Mouse (Mus musculus): ENCODE measurements around the gene Rflna. TPM values are rescaled to one million over a fixed set of nuclear protein-coding genes. Genes with fewer than 3 reads are reported as not detected.

Gene Rflna
- total and polyA plus RNA-seq, 3 experiments: 0.17 to 0.46 TPM; not detected in 1

GRCm38 (mm10) chr5:125036483-125036882 is 33.5 kb downstream of the Rflna start:
- Histone ChIP-seq H3K9me3 (replicated peaks; ENCODE audit: low read length) (no peaks in the 10 kb centered on the region), H3K27ac (ENCODE audit: insufficient read depth, low read depth) (no peak overlapping the region), H3K4me1 (ENCODE audit: control insufficient read depth in 1 of 2, insufficient read depth in 2 of 2) (peaks cover 27 to 31% of the 10 kb centered on the region in 2 experiments), H3K27me3 (replicated peaks) (no peaks in the 10 kb centered on the region), H3K9ac (ENCODE audit: insufficient read depth, low read depth) (no peak overlapping the region), H3K36me3 (replicated peaks in 1 of 2; ENCODE audit: control insufficient read depth in 1 of 2, insufficient read depth in 1 of 2, low read length in 1 of 2) (peaks cover 70 to 98% of the 10 kb centered on the region in 2 experiments), H3K79me2 (replicated peaks; ENCODE audit: control insufficient read depth, extremely low read depth, insufficient read depth, poor library complexity, severe bottlenecking) (no peaks in the 10 kb centered on the region), H3K4me2 (ENCODE audit: insufficient read depth, low read depth, poor library complexity, severe bottlenecking) (no peak overlapping the region), H3K4me3 (replicated peaks in 1 of 3; ENCODE audit: low read depth in 2 of 3, low read length in 2 of 3, poor library complexity in 1 of 3) (no peak overlapping the region)
- in situ Hi-C loops (cut with MboI; ENCODE audit: low pct_ligation_motif_present, low pct_unique_long_range_greater_than_20kb, low sequenced_read_pairs): no loop called here
- no peak for TF ChIP-seq CTCF (conservative IDR thresholded peaks at IDR 0.05 in 1 of 2, IDR thresholded peaks at IDR 0.05 in 1 of 2; ENCODE audit: low read depth in 2 of 2, low read length in 2 of 2)
- no peak for TF ChIP-seq ELF1 (IDR thresholded peaks at IDR 0.05; ENCODE audit: low read depth, low read length)
- TF ChIP-seq NELFE (IDR thresholded peaks at IDR 0.05; ENCODE audit: low read depth, low read length): no peak
- no peak for TF ChIP-seq POLR2A (IDR thresholded peaks at IDR 0.05; ENCODE audit: low read depth, low read length)
- no peak for TF ChIP-seq MAX (IDR thresholded peaks at IDR 0.05; ENCODE audit: low read length)
- no peak for TF ChIP-seq USF1 (IDR thresholded peaks at IDR 0.05; ENCODE audit: low read depth, low read length)
- no peak for TF ChIP-seq CHD1 (IDR thresholded peaks at IDR 0.05; ENCODE audit: low read depth, low read length)
- TF ChIP-seq ZKSCAN1 (IDR thresholded peaks at IDR 0.05; ENCODE audit: borderline replicate concordance, low read depth, low read length): no peak
- TF ChIP-seq SIN3A (IDR thresholded peaks at IDR 0.05; ENCODE audit: low read length): no peak
- TF ChIP-seq JUND (conservative IDR thresholded peaks at IDR 0.05; ENCODE audit: low read depth, low read length): no peak
- no peak for TF ChIP-seq ETS1 (conservative IDR thresholded peaks at IDR 0.05; ENCODE audit: low read depth, low read length)
- TF ChIP-seq BHLHE40 (IDR thresholded peaks at IDR 0.05; ENCODE audit: low read depth, low read length): no peak
- no peak for TF ChIP-seq CHD2 (IDR thresholded peaks at IDR 0.05; ENCODE audit: low read length)
- TF ChIP-seq POLR2AphosphoS2 (IDR thresholded peaks at IDR 0.05; ENCODE audit: low read depth, low read length): no peak
- dilution Hi-C loops (cut with MboI; ENCODE audit: extremely low pct_ligation_motif_present, extremely low pct_unique_long_range_greater_than_20kb, low sequenced_read_pairs): no loop called here
- DNase-seq (ENCODE audit: extremely low read depth): no peak

GRCm38 (mm10) chr5:125039377-125040027 is 36.5 kb downstream of the Rflna start:
- no peak for DNase-seq (ENCODE audit: extremely low read depth)
- H3K27me3 ChIP-seq (replicated peaks): no peaks in the 10 kb centered on the region
- dilution Hi-C loops (cut with MboI; ENCODE audit: extremely low pct_ligation_motif_present, extremely low pct_unique_long_range_greater_than_20kb, low sequenced_read_pairs): no loop called here
- in situ Hi-C loops (cut with MboI; ENCODE audit: low pct_ligation_motif_present, low pct_unique_long_range_greater_than_20kb, low sequenced_read_pairs): no loop called here
- no peak overlapping the region for H3K27ac ChIP-seq (ENCODE audit: insufficient read depth, low read depth)
- no peak overlapping the region for H3K4me3 ChIP-seq (replicated peaks in 1 of 3; ENCODE audit: low read depth in 2 of 3, low read length in 2 of 3, poor library complexity in 1 of 3)
- H3K4me1 ChIP-seq (ENCODE audit: control insufficient read depth in 1 of 2, insufficient read depth in 2 of 2): peaks cover 25 to 57% of the 10 kb centered on the region in 2 experiments
- no peaks in the 10 kb centered on the region for H3K9me3 ChIP-seq (replicated peaks; ENCODE audit: low read length)
- no peak for TF ChIP-seq CHD2 (IDR thresholded peaks at IDR 0.05; ENCODE audit: low read length)
- TF ChIP-seq NELFE (IDR thresholded peaks at IDR 0.05; ENCODE audit: low read depth, low read length): no peak
- TF ChIP-seq ZC3H11A (IDR thresholded peaks at IDR 0.05; ENCODE audit: low read depth, low read length): no peak
- no peak for TF ChIP-seq GABPA (IDR thresholded peaks at IDR 0.05; ENCODE audit: insufficient replicate concordance, low read depth, low read length)
- TF ChIP-seq MAX (IDR thresholded peaks at IDR 0.05; ENCODE audit: low read length): no peak
- no peak for TF ChIP-seq USF2 (conservative IDR thresholded peaks at IDR 0.05; ENCODE audit: low read depth, low read length)
- no peak for TF ChIP-seq RCOR1 (conservative IDR thresholded peaks at IDR 0.05; ENCODE audit: low read depth, low read length)
- TF ChIP-seq MEF2A (IDR thresholded peaks at IDR 0.05; ENCODE audit: borderline replicate concordance, low read depth, low read length): no peak
- H3K9ac ChIP-seq (ENCODE audit: insufficient read depth, low read depth): no peak overlapping the region
- H3K4me2 ChIP-seq (ENCODE audit: insufficient read depth, low read depth, poor library complexity, severe bottlenecking): no peak overlapping the region
- H3K36me3 ChIP-seq (replicated peaks in 1 of 2; ENCODE audit: control insufficient read depth in 1 of 2, insufficient read depth in 1 of 2, low read length in 1 of 2): peaks cover 51 to 96% of the 10 kb centered on the region in 2 experiments
- H3K79me2 ChIP-seq (replicated peaks; ENCODE audit: control insufficient read depth, extremely low read depth, insufficient read depth, poor library complexity, severe bottlenecking): no peaks in the 10 kb centered on the region
